Mouse (Mus musculus) liver, adult (tissue): ENCODE results near the gene Foxj2.

Experiments used
- GATA4 ChIP-seq: IDR thresholded peaks from 2 replicates; pipeline ENCODE4 v1.6.1; 2014; ENCODE audit warnings: mild to moderate bottlenecking, low read length; ENCODE audit not compliant: insufficient replicate concordance

Foxj2 gene

GRCm38 (mm10) chr6:122819306-122820070 is at the start of gene Foxj2:
Gene Foxj2, plus strand, starts transcription at chr6:122819914.
- TF ChIP-seq GATA4, result no peak; the same call in 1 of the 2 replicates

GRCm38 (mm10) chr6:122770760-122771315 is 48.9 kb upstream of the Foxj2 start:
- no peak for TF ChIP-seq GATA4

- TF ChIP-seq GATA4, result no peak
These were observed 47.0 kb upstream of the Foxj2 start for GRCm38 (mm10) chr6:122772701-122773100.

GRCm38 (mm10) chr6:122774345-122774744 is 45.4 kb upstream of the Foxj2 start:
- no peak for TF ChIP-seq GATA4

- no peak for TF ChIP-seq GATA4
These were observed 43.7 kb upstream of the Foxj2 start for GRCm38 (mm10) chr6:122776040-122776439.

- TF ChIP-seq GATA4, result no peak
These were observed 39.8 kb upstream of the Foxj2 start for GRCm38 (mm10) chr6:122779916-122780315.

GRCm38 (mm10) chr6:122781167-122781566 is 38.5 kb upstream of the Foxj2 start:
- TF ChIP-seq GATA4, result peak; percentile 15; the same call in 1 of the 2 replicates

GRCm38 (mm10) chr6:122782164-122782563 is 37.5 kb upstream of the Foxj2 start:
- TF ChIP-seq GATA4, result no peak

GRCm38 (mm10) chr6:122784866-122785265 is 34.8 kb upstream of the Foxj2 start:
- no peak for TF ChIP-seq GATA4

GRCm38 (mm10) chr6:122786275-122786674 is 33.4 kb upstream of the Foxj2 start:
- TF ChIP-seq GATA4, result no peak

GRCm38 (mm10) chr6:122795254-122795935 is 24.3 kb upstream of the Foxj2 start:
- no peak for TF ChIP-seq GATA4

- no peak for TF ChIP-seq GATA4
These were observed 18.9 kb upstream of the Foxj2 start for GRCm38 (mm10) chr6:122800640-122801300.

- TF ChIP-seq GATA4, result no peak
These were observed 18.4 kb upstream of the Foxj2 start, which contains the start of gene Slc2a3 for GRCm38 (mm10) chr6:122801301-122801800. Gene Slc2a3, minus strand, starts transcription at chr6:122801640.

GRCm38 (mm10) chr6:122801801-122802514 is 17.8 kb upstream of the Foxj2 start:
- TF ChIP-seq GATA4, result no peak

- peak; percentile 40; the same call in 1 of the 2 replicates for TF ChIP-seq GATA4
These were observed 15.3 kb upstream of the Foxj2 start for GRCm38 (mm10) chr6:122804418-122804817.

- no peak for TF ChIP-seq GATA4
These were observed 9.6 kb upstream of the Foxj2 start for GRCm38 (mm10) chr6:122810022-122810614.
